Mouse (Mus musculus): ENCODE data around the gene Zbtb37. TPM values are rescaled to one million over a fixed set of nuclear protein-coding genes. Genes with fewer than 3 reads are reported as not detected.

Zbtb37 gene
- polyA plus RNA-seq (2012), result 0.01 TPM in 1 of 2 replicates, not detected in the other

DNA sequence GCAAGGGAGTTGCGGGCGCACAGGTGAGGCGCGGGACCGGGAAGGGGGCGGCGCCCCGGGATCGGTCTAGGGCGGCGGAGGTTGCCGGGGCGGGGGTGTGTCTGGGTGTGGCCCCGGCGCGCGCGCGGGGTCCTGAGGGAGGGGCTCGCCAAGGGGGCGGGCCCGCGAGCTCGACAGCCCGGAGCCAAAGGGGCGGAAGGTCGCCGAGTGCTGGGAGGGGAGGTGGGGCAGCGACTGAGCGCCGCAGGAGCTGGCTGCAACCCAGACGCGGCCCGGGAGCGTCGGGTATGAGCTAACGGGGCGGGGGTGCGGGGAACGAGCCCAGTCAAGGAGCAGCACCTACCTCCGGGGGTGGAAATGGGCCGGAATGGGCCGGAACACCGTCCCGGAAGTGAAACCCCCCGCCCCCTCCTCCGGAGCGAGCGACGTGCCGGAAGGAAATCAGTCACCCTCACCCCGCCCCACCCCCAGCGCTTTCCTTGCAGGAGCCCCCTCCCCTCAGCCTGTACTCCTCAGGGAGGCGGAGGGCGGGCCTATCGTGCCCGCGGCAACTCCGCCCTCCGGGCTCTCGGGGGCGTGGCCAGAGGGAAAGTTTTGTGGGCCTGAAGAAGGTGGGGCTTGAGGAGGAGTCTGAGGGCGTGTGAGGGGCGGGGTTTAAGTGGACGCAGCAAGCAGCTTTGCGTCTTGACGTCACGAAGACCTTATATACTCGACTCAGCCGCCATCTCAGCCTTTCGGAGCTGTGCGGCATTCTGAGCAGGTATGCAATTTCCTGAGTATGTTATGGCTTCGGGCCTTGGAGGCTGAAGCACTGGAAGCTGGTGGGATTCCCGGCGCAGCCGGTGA, at the start of gene Zbtb37:
Gene Zbtb37, minus strand, starts transcription at position 415 of the 846 bp plus-strand sequence.
- Histone ChIP-seq H3K36me3 (ENCODE audit: control insufficient read depth) (peaks cover 63% of the 10 kb centered on the region), H3K4me1 (ENCODE audit: control insufficient read depth) (peaks cover 68% of the 10 kb centered on the region)

GRCm38 (mm10) chr1:161077243-161077642, 42.6 kb upstream of the Zbtb37 start:
- Histone ChIP-seq H3K36me3 (ENCODE audit: control insufficient read depth) (peaks cover 99% of the 10 kb centered on the region), H3K27me3 (ENCODE audit: control insufficient read depth) (no peaks in the 10 kb centered on the region), H3K4me3 (replicated peaks) (no peak overlapping the region), H3K4me1 (ENCODE audit: control insufficient read depth) (peaks cover 35% of the 10 kb centered on the region), H3K9me3 (ENCODE audit: control insufficient read depth, low read length) (no peaks in the 10 kb centered on the region)
- TF ChIP-seq GATA1 (IDR thresholded peaks at IDR 0.05; ENCODE audit: low read length) (no peak), TAL1 (IDR thresholded peaks at IDR 0.05; ENCODE audit: low read length) (no peak)

More for the DNA sequence above, at the start of gene Zbtb37:
- Histone ChIP-seq H3K27me3 (ENCODE audit: control insufficient read depth) (no peaks in the 10 kb centered on the region), H3K4me3 (replicated peaks) (peak within 1 kb of the TSS; percentile 97), H3K9me3 (ENCODE audit: control insufficient read depth, low read length) (no peaks in the 10 kb centered on the region)
- TF ChIP-seq GATA1 (IDR thresholded peaks at IDR 0.05; ENCODE audit: low read length) (no peak), TAL1 (IDR thresholded peaks at IDR 0.05; ENCODE audit: low read length) (no peak)

- H3K9me3 ChIP-seq (ENCODE audit: control insufficient read depth, low read length), result no peaks in the 10 kb centered on the region
- peaks cover 36% of the 10 kb centered on the region for H3K4me1 ChIP-seq (ENCODE audit: control insufficient read depth)
- TF ChIP-seq GATA1 (IDR thresholded peaks at IDR 0.05; ENCODE audit: low read length) (no peak), TAL1 (IDR thresholded peaks at IDR 0.05; ENCODE audit: low read length) (no peak)
- H3K27me3 ChIP-seq (ENCODE audit: control insufficient read depth), result no peaks in the 10 kb centered on the region
- H3K36me3 ChIP-seq (ENCODE audit: control insufficient read depth), result peaks cover 91% of the 10 kb centered on the region
- no peak overlapping the region for H3K4me3 ChIP-seq (replicated peaks)
These were observed 41.6 kb upstream of the Zbtb37 start for GRCm38 (mm10) chr1:161076238-161076637.

GRCm38 (mm10) chr1:161071272-161071620, 36.6 kb upstream of the Zbtb37 start:
- peaks cover 59% of the 10 kb centered on the region for H3K36me3 ChIP-seq (ENCODE audit: control insufficient read depth)
- H3K4me3 ChIP-seq (replicated peaks), result peak overlapping the region; percentile 100
- H3K4me1 ChIP-seq (ENCODE audit: control insufficient read depth), result peaks cover 50% of the 10 kb centered on the region
- no peaks in the 10 kb centered on the region for H3K9me3 ChIP-seq (ENCODE audit: control insufficient read depth, low read length)
- TF ChIP-seq TAL1 (IDR thresholded peaks at IDR 0.05; ENCODE audit: low read length) (no peak), GATA1 (IDR thresholded peaks at IDR 0.05; ENCODE audit: low read length) (no peak)
- no peaks in the 10 kb centered on the region for H3K27me3 ChIP-seq (ENCODE audit: control insufficient read depth)

DNA sequence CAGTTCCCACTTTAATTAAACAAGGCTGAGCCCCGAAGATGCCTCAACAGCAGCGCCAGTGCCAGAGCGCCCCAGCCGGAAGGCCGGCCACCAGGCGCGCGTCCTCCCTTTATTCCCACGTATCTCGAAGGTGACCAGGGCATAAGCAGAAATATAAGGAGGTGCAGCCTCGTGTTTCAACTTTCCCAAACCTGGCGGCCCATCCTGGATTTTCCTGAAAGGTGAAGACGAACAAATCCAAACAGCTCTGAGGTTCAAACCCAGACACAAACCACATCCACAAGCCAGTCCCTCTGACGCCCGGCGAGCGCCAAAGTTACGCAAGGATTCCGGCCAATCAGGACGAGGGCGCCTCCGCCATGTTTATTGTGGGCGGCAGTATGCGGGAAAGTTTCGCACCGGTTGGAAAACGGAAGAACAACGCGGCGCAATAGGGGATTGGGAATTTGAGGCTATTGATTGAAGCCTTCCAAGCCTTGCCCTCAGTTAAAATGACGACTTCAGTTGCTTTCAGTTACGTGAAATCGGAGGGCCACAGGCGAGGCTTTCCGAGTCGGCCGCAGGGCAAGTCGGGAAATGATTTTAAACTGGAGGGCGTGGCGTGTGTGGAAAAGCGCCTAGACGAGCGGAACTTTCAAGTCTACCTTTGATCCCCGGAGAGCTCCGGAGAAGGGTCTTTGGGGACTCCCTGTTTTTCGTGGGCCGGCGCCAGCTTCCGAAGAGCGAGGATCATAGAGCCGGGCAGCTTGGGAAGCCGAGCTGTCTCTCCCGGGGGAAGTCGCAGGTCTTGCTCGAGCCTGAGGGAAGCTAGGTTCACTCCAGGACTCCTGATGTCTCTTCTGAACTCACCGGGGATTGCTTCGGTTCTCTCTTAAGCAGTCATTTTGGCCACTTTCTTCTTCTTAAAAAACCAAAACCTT, 36.0 kb upstream of the Zbtb37 start, which contains the start of the genes Dars2 and Cenpl:
Gene Dars2, minus strand, starts transcription at position 307 of the 920 bp plus-strand sequence.
Gene Cenpl, plus strand, starts transcription at position 362 of the 920 bp plus-strand sequence.
- H3K4me1 ChIP-seq (ENCODE audit: control insufficient read depth), result peaks cover 48% of the 10 kb centered on the region

DNA sequence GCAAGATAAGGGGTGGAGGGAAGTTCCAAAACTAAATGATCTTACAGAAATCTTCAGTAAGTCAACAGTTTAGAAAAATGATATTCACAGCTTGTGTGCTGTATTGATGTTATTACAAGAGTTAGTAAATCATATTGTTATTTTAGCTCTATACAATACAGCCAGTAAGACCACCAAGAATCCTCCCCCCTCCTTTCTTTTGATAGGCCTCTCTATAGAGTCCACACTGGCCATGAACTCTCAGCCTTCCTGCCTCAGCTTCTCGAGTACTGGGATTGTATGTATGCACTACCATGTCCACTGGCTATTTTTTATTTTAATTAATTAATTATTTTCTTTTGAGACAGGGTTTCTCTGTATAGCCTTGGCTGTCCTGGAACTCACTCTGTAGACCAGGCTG, 28.7 kb upstream of the Zbtb37 start:
- Histone ChIP-seq H3K27me3 (ENCODE audit: control insufficient read depth) (no peaks in the 10 kb centered on the region), H3K36me3 (ENCODE audit: control insufficient read depth) (peaks cover 65% of the 10 kb centered on the region), H3K4me1 (ENCODE audit: control insufficient read depth) (peaks cover 3% of the 10 kb centered on the region), H3K4me3 (replicated peaks) (no peak overlapping the region), H3K9me3 (ENCODE audit: control insufficient read depth, low read length) (no peaks in the 10 kb centered on the region)
- no peak for TF ChIP-seq TAL1 (IDR thresholded peaks at IDR 0.05; ENCODE audit: low read length)

More for the DNA sequence above, 36.0 kb upstream of the Zbtb37 start, which contains the start of the genes Dars2 and Cenpl:
- peak within 1 kb of the TSS; percentile 100 for H3K4me3 ChIP-seq (replicated peaks)
- no peak for TF ChIP-seq GATA1 (IDR thresholded peaks at IDR 0.05; ENCODE audit: low read length)
- TF ChIP-seq TAL1 (IDR thresholded peaks at IDR 0.05; ENCODE audit: low read length), result no peak
- no peaks in the 10 kb centered on the region for H3K9me3 ChIP-seq (ENCODE audit: control insufficient read depth, low read length)
- H3K36me3 ChIP-seq (ENCODE audit: control insufficient read depth), result peaks cover 56% of the 10 kb centered on the region
- no peaks in the 10 kb centered on the region for H3K27me3 ChIP-seq (ENCODE audit: control insufficient read depth)

DNA sequence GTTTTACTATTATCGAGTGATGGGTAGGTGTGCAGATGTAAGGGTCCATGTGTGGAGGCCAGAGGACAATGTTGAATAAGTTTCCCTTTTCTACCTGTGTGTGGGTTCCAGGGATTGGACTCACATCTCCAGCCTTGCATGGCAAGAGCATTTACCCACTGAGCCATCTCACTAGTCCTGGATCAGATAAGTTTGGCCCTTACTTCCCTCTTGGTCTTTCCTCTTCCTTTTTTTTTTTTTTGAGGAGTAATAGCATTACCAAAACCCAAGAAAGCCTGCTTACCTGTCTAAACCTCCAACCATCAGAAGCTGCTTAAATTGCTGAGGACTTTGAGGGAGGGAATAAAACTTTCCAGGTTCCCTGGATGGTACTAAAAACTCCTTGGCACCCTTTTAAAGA, 22.5 kb upstream of the Zbtb37 start:
- TF ChIP-seq GATA1 (IDR thresholded peaks at IDR 0.05; ENCODE audit: low read length) (no peak), TAL1 (IDR thresholded peaks at IDR 0.05; ENCODE audit: low read length) (no peak)
- H3K27me3 ChIP-seq (ENCODE audit: control insufficient read depth), result no peaks in the 10 kb centered on the region
- H3K4me1 ChIP-seq (ENCODE audit: control insufficient read depth), result no peaks in the 10 kb centered on the region
- H3K36me3 ChIP-seq (ENCODE audit: control insufficient read depth), result peaks cover 78% of the 10 kb centered on the region
- no peaks in the 10 kb centered on the region for H3K9me3 ChIP-seq (ENCODE audit: control insufficient read depth, low read length)
- no peak overlapping the region for H3K4me3 ChIP-seq (replicated peaks)

DNA sequence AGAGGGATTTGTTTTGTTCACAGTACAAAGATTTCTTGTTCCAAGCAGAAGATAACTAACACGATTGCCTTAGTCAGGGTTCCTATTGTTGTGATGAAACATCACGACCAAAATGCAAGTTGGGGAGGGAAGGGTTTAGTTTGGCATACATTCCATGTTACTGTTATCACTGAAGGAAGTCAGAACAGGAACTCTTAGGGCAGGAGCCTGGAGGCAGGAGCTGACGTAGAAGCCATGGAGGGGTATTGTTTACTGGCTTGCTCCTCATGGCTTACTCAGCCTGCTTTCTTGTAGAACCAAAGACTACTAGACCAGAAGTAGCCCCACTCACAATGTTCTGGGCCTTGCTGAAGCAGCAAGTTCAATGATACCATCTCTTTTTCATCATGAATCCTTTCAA, 12.3 kb upstream of the Zbtb37 start:
- TF ChIP-seq TAL1 (IDR thresholded peaks at IDR 0.05; ENCODE audit: low read length), result no peak
- TF ChIP-seq GATA1 (IDR thresholded peaks at IDR 0.05; ENCODE audit: low read length), result no peak
- no peak overlapping the region for H3K4me3 ChIP-seq (replicated peaks)
- no peaks in the 10 kb centered on the region for H3K9me3 ChIP-seq (ENCODE audit: control insufficient read depth, low read length)
- no peaks in the 10 kb centered on the region for H3K4me1 ChIP-seq (ENCODE audit: control insufficient read depth)
- no peaks in the 10 kb centered on the region for H3K27me3 ChIP-seq (ENCODE audit: control insufficient read depth)
- H3K36me3 ChIP-seq (ENCODE audit: control insufficient read depth), result peaks cover 91% of the 10 kb centered on the region
